Mouse (Mus musculus) adrenal gland, postnatal 4 days (tissue): ENCODE data around the gene Cirbp. TPM values are rescaled to one million over a fixed set of nuclear protein-coding genes. Genes with fewer than 3 reads are reported as not detected.

Experiments used
- DNase-seq, 2 experiments: peaks; one replicate each; pipeline ENCODE4 v3.0.0; 2021 to 2022; ENCODE audit warnings: low spot score in 2 of 2, mixed read lengths in 2 of 2
- total RNA-seq, 2 experiments: library from RNA; stranded (reverse); gene quantifications; 2 replicates each; pipeline ENCODE4 v1.2.3; 2021

Gene Cirbp
- total RNA-seq, 2 experiments from 2014 or later: 296 to 322 TPM

DNA sequence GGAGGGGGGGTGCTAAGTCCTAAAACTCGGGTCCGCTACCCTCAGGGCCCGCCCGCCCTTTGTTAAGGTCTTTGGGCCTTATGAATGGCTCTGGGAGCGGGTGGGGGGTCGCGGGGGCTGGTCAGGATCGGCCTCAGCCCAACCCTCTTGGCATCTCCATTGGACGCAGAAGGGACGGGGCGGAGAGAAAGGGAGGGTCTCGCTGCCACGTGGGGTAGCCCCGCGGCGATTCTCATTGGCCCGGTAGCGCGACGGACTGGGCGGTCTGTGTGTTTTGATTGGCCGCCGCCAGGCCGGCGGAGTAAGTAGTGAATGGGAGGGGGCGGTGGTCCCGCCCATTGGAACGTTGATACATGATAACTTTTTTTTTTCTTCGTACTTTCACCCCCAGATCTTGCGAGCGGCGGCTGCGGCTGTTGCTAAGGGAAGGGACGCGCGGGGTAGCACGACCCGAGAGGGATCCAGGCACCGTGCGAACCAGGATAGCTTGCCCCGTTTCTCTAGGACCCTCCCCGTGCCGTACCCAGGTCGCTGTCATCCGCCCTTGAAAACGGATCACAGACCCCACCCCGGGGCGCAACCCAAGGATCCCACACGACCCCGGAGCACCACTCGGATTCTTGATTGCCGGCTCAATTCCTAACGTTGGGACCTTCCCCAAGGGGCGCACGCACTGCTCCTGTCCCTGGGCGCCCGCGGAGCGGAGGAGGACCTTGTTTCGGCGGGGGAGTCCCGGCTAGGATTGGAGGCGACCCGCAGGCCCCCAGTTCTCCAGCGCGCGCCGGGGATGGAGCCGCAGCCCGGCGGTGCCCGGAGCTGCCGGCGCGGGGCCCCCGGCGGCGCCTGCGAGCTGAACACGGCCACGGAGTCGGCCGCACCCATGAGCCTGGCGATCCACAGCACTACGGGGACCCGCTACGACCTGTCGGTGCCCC is 16.2 kb upstream of the Cirbp start:
- peak; percentile 90 to 94 for DNase-seq

- DNase-seq: no peak
Measured at GRCm38 (mm10) chr10:80150226-80151210, 15.3 kb upstream of the Cirbp start.

DNA sequence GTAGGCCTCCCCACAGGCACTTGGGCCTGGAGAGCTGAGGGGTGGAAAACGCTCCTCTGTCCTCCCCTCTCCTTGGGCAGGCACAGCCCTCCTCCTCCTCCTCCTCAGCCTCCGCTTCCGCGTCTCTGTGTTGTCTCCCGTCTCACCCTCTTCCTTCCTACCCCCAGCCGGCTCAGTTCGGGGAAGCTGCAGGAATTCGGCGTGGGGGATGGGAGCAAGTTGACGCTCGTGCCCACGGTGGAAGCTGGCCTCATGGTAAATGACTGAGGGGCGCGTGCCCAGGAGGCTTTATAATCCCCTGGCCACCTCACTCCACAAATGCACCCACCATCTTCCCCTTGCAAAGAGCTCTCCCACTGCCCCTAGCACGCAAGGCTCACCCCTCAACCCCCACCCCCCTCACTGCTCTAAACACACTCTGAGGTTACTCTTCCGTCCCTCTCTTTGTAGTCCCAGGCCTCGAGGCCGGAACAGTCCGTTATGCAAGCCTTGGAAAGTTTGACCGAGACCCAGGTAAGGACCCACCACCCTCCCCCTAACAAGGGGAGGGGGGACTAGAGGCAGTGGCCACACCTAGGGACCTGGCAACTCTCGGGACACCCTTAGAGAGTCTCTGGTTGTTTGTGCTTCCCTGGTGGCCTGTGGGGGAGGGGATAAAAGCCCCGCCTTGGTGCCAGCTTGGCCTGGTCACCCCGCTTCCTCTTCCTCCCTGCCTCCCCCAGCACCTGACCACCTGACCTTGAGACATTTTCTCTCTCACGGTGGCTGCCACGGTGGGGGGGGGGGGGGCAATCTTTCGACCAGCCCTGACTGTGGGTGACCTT is 14.4 kb upstream of the Cirbp start:
- no peak for DNase-seq

DNA sequence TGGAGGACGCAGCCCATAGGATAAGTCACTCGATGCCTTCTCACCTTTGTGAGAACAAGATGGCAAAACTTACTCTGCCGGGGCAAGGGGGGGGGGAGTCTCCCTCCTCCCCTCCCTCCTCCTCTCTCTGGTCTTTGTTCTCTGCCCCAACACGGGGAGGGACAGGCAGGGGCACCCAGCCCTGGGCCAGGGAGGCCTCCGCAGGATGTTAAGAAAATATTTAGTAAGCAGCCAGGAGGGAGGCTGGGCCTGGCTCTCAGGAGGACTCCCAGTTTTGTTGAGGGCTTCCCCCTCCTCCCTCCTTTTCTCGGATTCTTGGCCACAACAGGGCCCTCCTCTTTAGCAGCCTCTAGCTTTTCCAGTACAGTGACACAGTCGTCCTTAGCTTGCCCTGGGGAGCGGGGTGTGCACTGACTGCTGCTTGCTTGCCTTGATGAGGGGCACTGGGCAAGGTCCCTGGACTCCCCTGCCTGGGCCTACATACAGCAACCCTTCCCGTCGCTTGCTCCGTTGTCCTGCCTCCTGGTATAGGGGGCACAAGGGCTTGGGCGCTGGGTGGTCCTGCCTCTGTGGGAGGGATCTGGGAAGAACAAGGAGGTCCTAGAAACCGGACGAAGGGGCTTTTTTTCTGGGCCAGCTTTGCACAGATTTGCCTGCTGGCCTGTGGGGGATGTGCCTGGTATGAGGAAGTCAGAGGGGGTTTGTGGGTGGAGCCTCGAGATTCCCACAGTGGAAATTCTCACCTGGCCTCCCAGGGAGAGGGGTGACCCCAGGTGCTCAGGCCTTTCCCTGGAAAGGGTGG is 13.5 kb upstream of the Cirbp start:
- DNase-seq: no peak

- no peak for DNase-seq
Measured at GRCm38 (mm10) chr10:80152873-80153260, 12.9 kb upstream of the Cirbp start.

- no peak for DNase-seq
Measured at GRCm38 (mm10) chr10:80153713-80154112, 12.1 kb upstream of the Cirbp start.

- no peak for DNase-seq
Measured at GRCm38 (mm10) chr10:80154384-80154783, 11.4 kb upstream of the Cirbp start.

- DNase-seq: no peak
Measured at GRCm38 (mm10) chr10:80155277-80155676, 10.5 kb upstream of the Cirbp start.

DNA sequence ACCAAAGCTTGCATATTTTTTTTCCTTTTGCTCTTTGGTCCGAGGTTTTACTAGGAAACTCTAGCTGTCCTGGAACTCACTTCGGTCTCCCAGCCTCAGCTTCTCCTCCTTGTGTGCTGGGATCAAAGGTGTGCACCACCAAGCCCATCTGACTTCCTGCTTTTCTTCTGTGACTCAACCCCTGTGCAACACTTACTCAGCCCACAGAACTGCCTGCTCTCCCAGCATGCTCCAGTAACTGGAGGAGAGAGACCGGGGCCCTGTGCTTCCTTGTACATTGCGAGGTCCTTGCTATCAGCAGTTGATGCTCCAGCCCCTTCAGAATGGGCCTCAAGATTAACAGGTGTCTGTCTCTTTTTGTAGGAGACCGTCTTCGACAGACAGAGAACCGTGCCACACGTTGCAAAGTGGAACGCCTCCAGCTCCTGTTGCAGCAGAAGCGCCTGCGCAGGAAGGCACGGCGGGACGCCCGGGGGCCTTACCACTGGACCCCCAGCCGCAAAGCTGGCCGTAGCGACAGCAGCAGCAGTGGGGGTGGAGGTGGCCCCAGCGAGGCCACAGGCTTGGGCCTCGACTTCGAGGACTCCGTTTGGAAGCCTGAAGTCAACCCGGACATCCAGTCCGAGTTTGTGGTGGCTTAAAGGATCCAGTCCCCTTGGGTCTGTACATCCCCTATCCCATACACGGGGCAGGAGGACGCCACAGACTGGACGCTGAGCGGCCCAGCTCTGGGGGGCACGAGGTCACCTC is 9.6 kb upstream of the Cirbp start:
- DNase-seq: no peak

- no peak for DNase-seq
Measured at GRCm38 (mm10) chr10:80156752-80157053, 9.1 kb upstream of the Cirbp start.

GRCm38 (mm10) chr10:80157141-80157929 is 8.4 kb upstream of the Cirbp start:
- DNase-seq: no peak

DNA sequence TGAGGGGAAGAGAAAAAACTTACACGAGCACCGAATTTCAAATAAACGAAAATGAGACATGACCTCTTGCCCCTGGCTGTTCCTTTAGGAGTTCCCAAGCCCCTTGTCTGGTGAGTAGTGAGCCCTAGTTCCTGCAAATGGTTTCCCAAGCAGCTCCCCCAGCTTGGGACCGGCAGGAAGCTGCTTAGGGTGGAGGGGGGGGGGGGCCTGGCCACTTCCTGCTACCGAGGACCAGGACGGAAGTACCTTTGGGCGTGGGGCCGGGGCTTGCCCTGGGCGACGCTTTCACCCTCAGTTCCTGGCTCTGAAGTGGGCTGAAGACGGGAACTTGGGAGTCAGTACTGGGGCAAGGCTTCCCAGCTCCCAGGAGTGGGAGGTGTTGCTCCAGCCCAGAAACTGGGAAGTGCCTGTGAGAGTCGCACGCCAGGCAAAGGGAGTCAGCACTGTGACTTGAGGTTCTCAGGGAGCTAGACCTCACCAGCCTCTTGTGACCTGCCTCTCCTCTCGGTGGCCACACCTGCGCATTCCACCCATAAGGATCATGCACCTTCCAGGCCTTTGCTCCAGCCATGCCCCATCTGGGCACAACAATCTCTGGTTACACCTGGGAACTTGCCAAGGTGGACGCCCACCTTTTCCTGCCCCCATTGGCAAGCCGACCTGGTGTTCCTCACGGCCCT is 7.3 kb upstream of the Cirbp start:
- DNase-seq: no peak

GRCm38 (mm10) chr10:80159021-80159560 is 6.7 kb upstream of the Cirbp start:
- no peak for DNase-seq

DNA sequence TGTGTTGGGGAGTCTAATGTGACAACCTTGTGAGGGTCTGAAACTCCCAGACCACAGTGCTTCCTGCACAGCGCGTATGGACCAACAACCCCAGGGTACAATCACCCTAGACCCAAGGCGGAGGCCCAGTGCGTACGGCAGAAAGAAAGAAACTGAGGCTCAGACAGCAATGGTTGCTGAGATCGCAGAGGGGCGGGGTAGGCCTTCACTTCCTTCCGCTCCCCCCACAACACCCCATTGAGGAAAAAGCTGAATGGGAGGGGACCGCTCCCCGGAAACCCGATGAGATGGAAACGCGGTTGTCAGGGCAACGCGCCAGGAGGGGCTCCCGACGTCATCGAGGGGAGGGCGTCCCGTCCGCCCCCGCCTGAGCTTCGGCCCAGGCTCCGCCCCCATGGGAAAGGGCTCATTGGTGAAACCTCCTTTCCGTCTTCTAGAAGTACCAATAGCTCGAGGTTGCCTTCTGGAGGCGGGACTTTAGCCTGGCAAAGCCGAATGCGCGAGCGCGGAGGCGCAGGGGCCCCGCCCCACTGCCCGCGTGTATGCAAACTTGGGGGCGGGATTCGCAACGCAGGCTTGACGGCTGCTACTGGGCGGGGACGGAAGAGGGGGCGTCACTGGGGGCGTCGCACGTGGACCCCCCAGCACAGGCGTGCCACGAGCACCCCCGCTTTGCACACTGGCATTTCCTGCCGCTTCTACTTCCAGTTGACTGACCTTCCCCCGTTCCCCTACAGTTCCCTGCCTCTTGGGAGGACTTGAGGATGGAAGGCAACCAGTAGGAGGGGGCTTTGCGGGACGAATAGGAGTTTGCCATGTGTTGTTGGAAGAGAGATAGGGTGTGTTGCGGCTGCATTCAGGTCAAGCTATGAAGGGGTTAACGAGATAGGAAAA is 6.0 kb upstream of the Cirbp start:
- peak; percentile 96 for DNase-seq

DNA sequence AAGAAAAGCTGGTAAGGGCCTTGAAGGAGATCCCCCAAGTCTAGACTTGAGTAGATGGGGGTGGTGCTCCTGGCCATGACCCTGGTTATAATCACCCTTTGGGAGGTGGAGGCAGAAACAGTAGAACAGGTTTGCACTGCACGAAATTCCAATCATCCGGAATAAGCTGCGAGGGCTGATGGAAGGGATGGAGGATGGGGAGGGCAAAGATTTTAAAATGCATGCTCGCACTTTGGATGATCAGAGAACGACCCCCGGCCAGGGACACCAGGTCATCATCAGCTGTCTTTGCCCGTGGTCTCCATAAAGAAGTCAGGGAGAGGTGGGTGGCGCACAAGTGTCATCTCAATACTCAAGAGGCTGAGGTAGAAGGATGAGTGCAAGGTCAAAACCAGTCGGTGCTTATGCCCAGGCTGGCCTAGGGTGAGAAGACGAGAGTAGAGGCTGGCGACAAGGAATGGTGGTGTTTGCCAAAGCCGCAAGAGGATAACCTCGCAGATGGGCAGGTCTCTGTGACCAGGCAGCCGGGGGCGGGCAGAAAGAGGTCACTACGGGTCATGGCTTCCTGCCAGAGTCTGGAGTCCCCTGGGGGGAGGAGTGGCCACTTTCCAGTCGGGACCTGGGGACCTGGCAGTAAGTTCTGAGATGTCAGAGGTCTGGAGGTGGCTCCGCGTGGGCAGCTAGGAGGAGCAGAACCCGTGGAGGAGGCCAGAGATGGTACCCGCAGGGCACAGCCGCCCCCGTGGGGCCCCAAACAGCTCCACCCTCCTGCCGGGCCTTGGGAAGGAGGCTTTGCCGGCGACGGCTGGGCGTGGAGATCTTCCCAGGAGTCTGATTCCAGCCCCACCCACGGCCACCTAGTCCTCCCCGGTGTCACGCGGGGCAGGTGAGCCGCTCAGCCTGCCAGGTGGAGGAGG is 5.1 kb upstream of the Cirbp start:
- peak in 1 of 2 experiments; percentile 81 for DNase-seq
